Mouse (Mus musculus): ENCODE data around the gene Pogz. TPM values are rescaled to one million over a fixed set of nuclear protein-coding genes. Genes with fewer than 3 reads are reported as not detected.

Pogz gene
- polyA plus RNA-seq, 1 experiment: 38.1 TPM

DNA sequence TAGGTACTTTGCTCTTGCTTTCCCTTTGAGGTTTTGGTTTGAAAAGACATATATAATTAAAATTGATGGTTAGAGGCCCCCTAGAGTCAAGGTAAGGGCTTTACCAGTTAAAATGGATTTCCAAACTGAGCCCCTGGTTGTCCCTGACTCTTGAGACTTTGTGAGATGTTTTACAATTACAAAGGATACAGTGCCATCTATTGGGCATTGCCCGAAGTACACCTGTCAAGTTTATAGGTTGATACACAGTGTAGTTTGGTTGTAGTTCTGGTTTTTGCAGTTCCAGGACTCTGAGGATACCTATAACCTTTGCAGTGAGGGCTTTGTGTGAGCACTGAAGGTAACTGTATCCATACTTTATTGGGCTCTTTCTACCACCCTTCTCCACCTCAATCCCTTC is 12.0 kb downstream of the Pogz start:
- no peak overlapping the region for H3K27ac ChIP-seq (ENCODE audit: insufficient read depth, low read length)
- H3K4me1 ChIP-seq (ENCODE audit: control insufficient read depth, insufficient read depth, low read length): peaks cover 2% of the 10 kb centered on the region; the same call in 1 of the 2 replicates
- no peak for TF ChIP-seq CTCF (IDR thresholded peaks at IDR 0.05; ENCODE audit: extremely low read depth, insufficient read depth, low read length)
- TF ChIP-seq POLR2A (IDR thresholded peaks at IDR 0.05; ENCODE audit: extremely low read depth, insufficient read depth, low read length): no peak

GRCm38 (mm10) chr3:94851731-94852130 is 14.4 kb downstream of the Pogz start:
- no peak overlapping the region for H3K4me3 ChIP-seq (ENCODE audit: insufficient read depth, low read length)
- peaks cover 2% of the 10 kb centered on the region; the same call in 1 of the 2 replicates for H3K4me1 ChIP-seq (ENCODE audit: control insufficient read depth, insufficient read depth, low read length)
- no peak for TF ChIP-seq CTCF (IDR thresholded peaks at IDR 0.05; ENCODE audit: extremely low read depth, insufficient read depth, low read length)
- TF ChIP-seq POLR2A (IDR thresholded peaks at IDR 0.05; ENCODE audit: extremely low read depth, insufficient read depth, low read length): no peak
- H3K27ac ChIP-seq (ENCODE audit: insufficient read depth, low read length): no peak overlapping the region

More for the DNA sequence above, 12.0 kb downstream of the Pogz start:
- H3K4me3 ChIP-seq (ENCODE audit: insufficient read depth, low read length): no peak overlapping the region

- Histone ChIP-seq H3K27ac (ENCODE audit: insufficient read depth, low read length) (no peak overlapping the region), H3K4me3 (ENCODE audit: insufficient read depth, low read length) (no peak overlapping the region), H3K4me1 (ENCODE audit: control insufficient read depth, insufficient read depth, low read length) (peaks cover 2% of the 10 kb centered on the region; the same call in 1 of the 2 replicates)
- TF ChIP-seq CTCF (IDR thresholded peaks at IDR 0.05; ENCODE audit: extremely low read depth, insufficient read depth, low read length) (no peak), POLR2A (IDR thresholded peaks at IDR 0.05; ENCODE audit: extremely low read depth, insufficient read depth, low read length) (no peak)
Observed at GRCm38 (mm10) chr3:94852215-94852614, 14.8 kb downstream of the Pogz start.

- TF ChIP-seq POLR2A (IDR thresholded peaks at IDR 0.05; ENCODE audit: extremely low read depth, insufficient read depth, low read length) (no peak), CTCF (IDR thresholded peaks at IDR 0.05; ENCODE audit: extremely low read depth, insufficient read depth, low read length) (no peak)
- Histone ChIP-seq H3K4me1 (ENCODE audit: control insufficient read depth, insufficient read depth, low read length) (peaks cover 2% of the 10 kb centered on the region; the same call in 1 of the 2 replicates), H3K4me3 (ENCODE audit: insufficient read depth, low read length) (no peak overlapping the region), H3K27ac (ENCODE audit: insufficient read depth, low read length) (no peak overlapping the region)
Observed at GRCm38 (mm10) chr3:94859471-94859870, 22.1 kb downstream of the Pogz start.

- Histone ChIP-seq H3K4me3 (ENCODE audit: insufficient read depth, low read length) (no peak overlapping the region), H3K27ac (ENCODE audit: insufficient read depth, low read length) (no peak overlapping the region), H3K4me1 (ENCODE audit: control insufficient read depth, insufficient read depth, low read length) (no peaks in the 10 kb centered on the region)
- TF ChIP-seq CTCF (IDR thresholded peaks at IDR 0.05; ENCODE audit: extremely low read depth, insufficient read depth, low read length): no peak
- no peak for TF ChIP-seq POLR2A (IDR thresholded peaks at IDR 0.05; ENCODE audit: extremely low read depth, insufficient read depth, low read length)
Observed at GRCm38 (mm10) chr3:94869011-94869410, 31.6 kb downstream of the Pogz start.

- H3K4me1 ChIP-seq (ENCODE audit: control insufficient read depth, insufficient read depth, low read length): no peaks in the 10 kb centered on the region; the same call in 1 of the 2 replicates
- H3K27ac ChIP-seq (ENCODE audit: insufficient read depth, low read length): no peak overlapping the region
- no peak for TF ChIP-seq POLR2A (IDR thresholded peaks at IDR 0.05; ENCODE audit: extremely low read depth, insufficient read depth, low read length)
- TF ChIP-seq CTCF (IDR thresholded peaks at IDR 0.05; ENCODE audit: extremely low read depth, insufficient read depth, low read length): no peak
- no peak overlapping the region for H3K4me3 ChIP-seq (ENCODE audit: insufficient read depth, low read length)
Observed at GRCm38 (mm10) chr3:94878618-94879017, 41.3 kb downstream of the Pogz start.

- Histone ChIP-seq H3K4me1 (ENCODE audit: control insufficient read depth, insufficient read depth, low read length) (peaks cover 9% of the 10 kb centered on the region), H3K4me3 (ENCODE audit: insufficient read depth, low read length) (no peak overlapping the region), H3K27ac (ENCODE audit: insufficient read depth, low read length) (no peak overlapping the region)
- no peak for TF ChIP-seq CTCF (IDR thresholded peaks at IDR 0.05; ENCODE audit: extremely low read depth, insufficient read depth, low read length)
- TF ChIP-seq POLR2A (IDR thresholded peaks at IDR 0.05; ENCODE audit: extremely low read depth, insufficient read depth, low read length): no peak
Observed at GRCm38 (mm10) chr3:94881840-94882239, 44.5 kb downstream of the Pogz start.

- H3K27ac ChIP-seq (ENCODE audit: insufficient read depth, low read length): no peak overlapping the region
- no peak overlapping the region for H3K4me3 ChIP-seq (ENCODE audit: insufficient read depth, low read length)
- no peak for TF ChIP-seq CTCF (IDR thresholded peaks at IDR 0.05; ENCODE audit: extremely low read depth, insufficient read depth, low read length)
- H3K4me1 ChIP-seq (ENCODE audit: control insufficient read depth, insufficient read depth, low read length): peaks cover 9% of the 10 kb centered on the region
Observed at GRCm38 (mm10) chr3:94882579-94882978, 45.2 kb downstream of the Pogz start.

GRCm38 (mm10) chr3:94886316-94887224 is 49.2 kb downstream of the Pogz start, which contains the start of gene Psmb4:
Psmb4 (minus strand) TSS chr3:94886961.
- Histone ChIP-seq H3K4me1 (ENCODE audit: control insufficient read depth, insufficient read depth, low read length) (peaks cover 9% of the 10 kb centered on the region), H3K4me3 (ENCODE audit: insufficient read depth, low read length) (peak within 1 kb of the TSS; percentile 81), H3K27ac (ENCODE audit: insufficient read depth, low read length) (no peak within 1 kb of the TSS; the same call in 1 of the 2 replicates)
- TF ChIP-seq CTCF (IDR thresholded peaks at IDR 0.05; ENCODE audit: extremely low read depth, insufficient read depth, low read length) (no peak), POLR2A (IDR thresholded peaks at IDR 0.05; ENCODE audit: extremely low read depth, insufficient read depth, low read length) (peak; percentile 96)

- Histone ChIP-seq H3K27ac (ENCODE audit: insufficient read depth, low read length) (no peak overlapping the region), H3K4me3 (ENCODE audit: insufficient read depth, low read length) (no peak overlapping the region), H3K4me1 (ENCODE audit: control insufficient read depth, insufficient read depth, low read length) (peaks cover 9% of the 10 kb centered on the region)
- peak; percentile 20; the same call in 1 of the 2 replicates for TF ChIP-seq CTCF (IDR thresholded peaks at IDR 0.05; ENCODE audit: extremely low read depth, insufficient read depth, low read length)
- no peak for TF ChIP-seq POLR2A (IDR thresholded peaks at IDR 0.05; ENCODE audit: extremely low read depth, insufficient read depth, low read length)
Observed at GRCm38 (mm10) chr3:94888595-94888994, 51.2 kb downstream of the Pogz start.

Data from cortical plate, adult 2 months (tissue).